Mouse (Mus musculus): ENCODE results near the gene Amn.

The Amn gene

DNA sequence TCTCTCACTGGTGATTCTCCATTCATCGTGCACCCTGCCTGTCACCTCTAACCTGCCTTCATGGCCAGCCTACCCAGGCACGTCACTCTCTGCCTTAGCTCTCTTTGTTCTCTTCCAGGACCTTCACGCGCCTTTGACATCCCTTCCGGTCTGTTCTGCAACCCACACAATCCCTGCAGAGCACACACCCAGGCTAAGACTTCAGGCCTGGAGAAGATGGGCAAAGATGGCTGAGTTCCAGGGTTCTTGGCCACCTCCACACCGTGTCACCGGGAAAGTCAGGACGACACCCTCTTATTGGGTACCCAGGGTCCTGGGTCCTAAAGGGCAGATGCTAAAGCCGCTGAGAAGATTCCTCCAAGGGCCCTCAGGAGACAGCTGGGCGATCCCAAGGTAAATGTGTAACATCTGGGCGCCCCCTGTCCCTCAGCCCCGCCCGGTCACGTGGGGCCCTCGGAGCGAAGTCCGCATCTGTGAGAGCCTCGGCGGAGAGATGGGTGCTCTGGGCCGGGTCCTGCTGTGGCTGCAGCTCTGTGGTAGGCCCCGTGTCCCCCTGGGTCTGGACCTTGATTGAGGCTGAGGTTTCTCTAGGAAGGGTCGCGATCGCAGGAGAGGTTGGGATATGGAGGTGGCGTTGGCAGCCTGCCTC, at the start of gene Amn:
Gene Amn, plus strand, starts transcription at position 467 of the 649 bp plus-strand sequence.
- no peak for DNase-seq (ENCODE audit: low read depth in 2 of 2, low spot score in 2 of 2)

DNA sequence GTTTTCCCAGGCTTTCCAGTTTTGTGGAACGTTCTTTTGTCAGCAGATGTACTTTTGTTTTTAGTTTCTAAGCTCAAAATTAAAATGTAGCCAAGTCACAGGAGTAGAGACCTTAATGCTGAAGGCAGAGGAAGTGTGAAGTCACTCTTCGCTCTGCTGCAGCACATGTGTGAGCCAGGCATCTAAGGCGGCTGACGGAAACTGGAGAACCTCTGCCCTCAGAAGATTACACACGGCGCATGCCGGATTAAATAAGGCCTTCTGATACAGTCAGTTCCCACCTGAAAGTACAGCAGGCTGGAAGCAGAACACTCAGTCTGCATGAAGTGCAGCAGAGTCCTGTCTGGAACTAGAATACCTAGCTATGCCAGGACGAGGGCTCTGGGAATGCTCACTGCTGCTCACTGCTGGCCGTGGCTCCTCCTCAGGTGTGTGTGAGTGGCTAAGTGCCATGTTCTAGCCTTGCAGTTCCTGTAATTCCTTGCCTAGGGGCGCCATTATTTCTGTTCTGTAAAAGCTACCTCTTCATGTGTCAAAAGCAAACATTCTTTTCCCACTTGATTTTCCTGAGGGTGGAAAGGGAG, 45.6 kb upstream of the Amn start:
- DNase-seq (ENCODE audit: low read depth in 2 of 2, low spot score in 2 of 2), result no peak

DNA sequence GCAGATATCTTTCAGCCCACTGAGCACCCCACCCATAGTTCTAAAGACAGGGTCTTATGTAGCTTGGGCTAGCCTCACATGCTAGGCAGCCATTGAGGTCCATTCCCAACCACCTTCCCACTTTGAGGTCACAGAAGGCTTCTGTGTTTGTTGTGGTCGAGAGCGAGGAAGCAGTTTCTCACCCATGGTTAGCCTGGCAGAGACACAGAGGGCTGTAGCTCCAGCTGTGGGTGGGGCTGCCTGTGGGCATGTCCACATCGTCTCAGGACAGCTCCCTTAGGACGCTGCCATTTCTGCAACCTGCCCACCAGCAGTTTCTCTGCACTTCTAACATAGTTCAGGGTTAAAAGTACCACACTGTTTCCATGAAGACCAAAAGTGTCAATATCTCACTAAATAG, 43.5 kb upstream of the Amn start:
- DNase-seq (ENCODE audit: low read depth in 2 of 2, low spot score in 2 of 2), result no peak

DNA sequence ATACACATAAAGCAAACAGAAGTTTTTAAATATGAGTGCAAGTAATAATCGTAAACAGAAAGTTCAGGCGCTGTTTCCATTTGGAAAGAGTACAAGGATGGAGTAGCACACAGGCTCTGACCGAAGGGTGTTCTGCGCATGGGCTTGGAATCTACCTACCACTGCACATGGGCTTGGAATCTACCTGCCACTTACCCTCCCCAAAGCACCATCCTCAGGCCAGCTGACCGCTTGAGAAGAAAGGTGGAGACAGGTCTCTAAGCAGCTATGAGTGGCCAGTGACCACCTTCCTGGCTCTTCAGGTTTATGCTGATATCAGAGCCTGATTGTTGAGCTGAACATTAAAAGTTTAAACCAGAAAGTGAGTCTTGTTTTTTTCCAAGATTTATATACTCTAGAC, 42.4 kb upstream of the Amn start:
- DNase-seq (ENCODE audit: low read depth in 2 of 2, low spot score in 2 of 2), result no peak

DNA sequence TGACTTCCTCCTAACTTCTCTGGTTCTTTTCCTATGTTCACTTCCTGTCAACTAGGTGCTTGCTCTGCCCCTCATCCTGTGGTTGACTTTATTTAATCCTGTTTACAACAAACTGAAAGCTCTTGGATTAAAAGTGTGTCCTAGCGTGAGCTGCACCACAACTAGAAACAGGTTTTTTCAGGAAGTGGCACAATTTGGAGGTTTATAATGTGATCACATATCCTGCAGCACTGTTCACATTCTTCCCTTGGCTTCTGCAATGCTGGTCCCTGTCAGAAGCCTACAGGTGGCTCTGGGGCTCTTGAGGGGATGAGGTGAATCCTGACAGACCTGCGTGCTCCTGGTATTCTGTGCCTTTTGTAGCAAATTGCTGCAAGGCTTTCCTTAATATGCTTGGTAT, 40.1 kb upstream of the Amn start:
- DNase-seq (ENCODE audit: low read depth in 2 of 2, low spot score in 2 of 2), result no peak

DNA sequence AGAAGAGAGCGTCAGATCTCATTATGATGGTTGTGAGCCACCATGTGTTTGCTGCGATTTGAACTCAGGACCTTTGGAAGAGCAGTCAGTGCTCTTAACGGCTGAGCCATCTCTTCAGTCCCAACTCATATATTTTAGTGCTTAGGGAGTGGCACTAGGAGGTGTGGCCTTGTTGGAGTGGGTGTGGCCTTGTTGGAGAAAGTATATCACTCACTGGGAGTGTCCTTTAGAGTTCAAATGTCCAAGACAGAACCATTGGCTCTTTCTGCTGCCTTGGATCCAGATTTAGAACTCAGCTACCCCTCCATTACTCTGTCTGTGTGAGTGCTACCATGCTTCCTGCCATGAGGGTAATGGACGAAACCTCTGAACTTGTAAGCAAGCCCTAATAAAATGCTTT, 37.1 kb upstream of the Amn start:
- DNase-seq (ENCODE audit: low read depth in 2 of 2, low spot score in 2 of 2), result no peak

DNA sequence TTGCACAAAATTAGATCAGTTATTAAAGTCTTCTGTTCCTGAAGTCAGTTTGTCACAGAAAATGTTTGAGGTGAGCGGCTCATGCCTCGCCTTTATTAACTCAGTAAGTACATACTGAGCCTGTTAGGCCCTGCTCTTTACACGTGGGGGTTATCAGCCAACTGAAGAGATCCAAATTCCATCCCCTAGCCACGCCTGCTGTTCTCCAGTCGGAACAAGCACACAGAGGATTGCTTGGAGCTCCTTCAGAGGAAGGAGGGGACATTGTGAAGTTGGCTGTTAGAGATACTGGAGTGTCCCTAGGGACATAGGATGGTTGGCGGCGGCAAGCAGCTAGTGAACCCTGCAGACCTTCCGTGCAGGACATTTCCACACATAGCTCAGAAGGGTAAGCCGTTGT, 36.5 kb upstream of the Amn start:
- no peak for DNase-seq (ENCODE audit: low read depth in 2 of 2, low spot score in 2 of 2)

DNA sequence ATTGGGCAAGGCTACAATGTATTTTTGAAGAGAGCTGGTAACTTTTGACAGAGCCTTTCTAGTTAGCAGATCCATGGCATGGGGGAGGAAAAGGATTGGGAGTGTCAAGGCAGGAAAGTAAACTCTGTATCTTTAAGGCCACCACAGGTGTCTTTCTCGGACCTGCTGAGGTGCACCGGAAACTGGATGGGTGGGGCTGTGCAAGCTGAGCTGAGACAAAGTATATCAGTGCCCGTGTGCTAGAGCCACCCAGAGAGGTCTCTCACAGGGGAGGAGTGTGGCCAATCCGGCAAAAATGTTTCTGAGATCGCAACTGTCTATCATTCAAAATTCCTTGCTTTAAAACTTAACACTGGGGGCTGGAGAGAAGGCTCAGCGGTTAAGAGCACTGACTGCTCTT, 35.3 kb upstream of the Amn start:
- DNase-seq (ENCODE audit: low read depth in 2 of 2, low spot score in 2 of 2), result no peak

DNA sequence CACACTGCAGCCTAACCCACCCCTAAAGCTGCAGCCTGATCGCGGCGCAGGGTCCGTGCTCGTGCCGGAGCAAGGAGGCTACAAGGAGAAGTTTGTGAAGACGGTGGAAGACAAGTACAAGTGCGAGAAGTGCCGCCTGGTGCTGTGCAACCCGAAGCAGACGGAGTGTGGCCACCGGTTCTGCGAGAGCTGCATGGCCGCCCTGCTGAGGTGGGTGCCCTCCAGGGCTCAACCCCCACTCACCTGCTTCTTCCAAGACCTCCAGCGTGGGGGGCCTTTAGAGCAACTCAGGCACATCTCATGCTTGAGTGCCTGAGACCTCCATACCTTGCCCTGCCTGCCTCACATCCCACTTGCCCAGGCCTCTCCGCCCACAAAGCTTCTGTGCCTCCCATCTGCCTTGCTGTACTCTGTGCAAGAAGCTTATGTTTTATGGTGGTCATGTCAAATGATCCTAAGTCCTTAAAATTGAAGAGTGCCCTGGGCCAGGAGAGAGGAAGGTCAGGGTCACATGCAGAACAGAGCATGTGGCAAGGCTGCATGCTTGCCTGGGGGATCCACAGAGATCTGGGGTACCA, 33.2 kb upstream of the Amn start:
- no peak for DNase-seq (ENCODE audit: low read depth in 2 of 2, low spot score in 2 of 2)

DNA sequence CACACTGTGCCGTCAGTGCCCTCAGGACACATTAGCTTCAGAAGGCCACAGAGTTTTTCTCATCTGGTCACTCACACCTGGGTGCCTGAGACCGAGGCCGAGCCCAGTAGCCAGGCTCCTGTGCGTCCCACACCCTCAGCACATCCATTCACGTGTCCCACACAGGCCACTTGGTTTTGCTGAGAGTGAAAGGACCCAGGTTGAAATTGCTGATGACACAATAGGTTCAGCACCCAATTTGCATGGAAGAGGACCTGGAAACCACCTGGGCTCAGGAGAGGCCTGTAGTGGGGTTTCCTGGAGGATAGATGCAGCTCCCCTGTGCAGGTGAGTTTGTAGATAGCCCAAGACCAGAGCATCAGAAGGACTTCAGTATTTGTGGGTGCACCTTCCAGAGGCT, 32.5 kb upstream of the Amn start:
- no peak for DNase-seq (ENCODE audit: low read depth in 2 of 2, low spot score in 2 of 2)

DNA sequence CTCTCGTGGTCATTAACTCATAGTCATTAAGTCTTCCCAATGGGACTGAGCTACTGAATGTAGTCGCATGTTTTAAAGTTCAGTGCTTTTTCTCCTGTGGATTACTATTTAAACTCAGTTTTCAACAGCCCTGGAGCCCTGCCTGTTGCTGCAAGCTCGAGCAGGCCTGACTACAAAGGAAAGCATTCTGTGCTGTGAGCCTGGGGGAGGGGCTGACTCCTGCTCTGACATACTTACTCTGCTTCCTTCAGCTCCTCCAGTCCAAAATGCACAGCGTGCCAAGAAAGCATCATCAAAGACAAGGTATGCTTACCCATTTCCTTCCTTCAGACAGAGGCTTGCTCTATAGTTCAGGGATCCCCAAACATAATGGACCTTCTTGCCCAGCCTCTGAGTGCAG, 32.1 kb upstream of the Amn start:
- no peak for DNase-seq (ENCODE audit: low read depth in 2 of 2, low spot score in 2 of 2)

DNA sequence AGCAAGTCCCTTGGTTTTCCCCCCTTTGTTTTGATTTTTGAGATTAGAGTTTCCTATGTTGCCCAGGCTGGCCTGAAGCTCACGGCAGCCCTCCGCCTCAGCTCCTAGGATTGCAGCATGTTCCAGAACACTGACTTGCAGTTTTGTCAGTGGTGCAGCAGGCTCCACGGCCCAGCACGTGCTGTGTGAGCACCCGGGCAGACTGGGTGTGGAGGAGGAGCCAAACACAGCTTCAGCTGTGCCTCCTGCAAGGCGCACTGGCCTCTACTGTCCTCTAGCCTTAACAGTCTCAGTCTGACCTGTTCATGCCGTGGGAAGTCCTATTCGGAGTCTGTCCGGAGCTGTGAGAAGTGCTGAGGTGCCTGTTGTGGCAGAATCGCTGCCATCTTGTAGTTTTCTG, 31.0 kb upstream of the Amn start:
- no peak for DNase-seq (ENCODE audit: low read depth in 2 of 2, low spot score in 2 of 2)

DNA sequence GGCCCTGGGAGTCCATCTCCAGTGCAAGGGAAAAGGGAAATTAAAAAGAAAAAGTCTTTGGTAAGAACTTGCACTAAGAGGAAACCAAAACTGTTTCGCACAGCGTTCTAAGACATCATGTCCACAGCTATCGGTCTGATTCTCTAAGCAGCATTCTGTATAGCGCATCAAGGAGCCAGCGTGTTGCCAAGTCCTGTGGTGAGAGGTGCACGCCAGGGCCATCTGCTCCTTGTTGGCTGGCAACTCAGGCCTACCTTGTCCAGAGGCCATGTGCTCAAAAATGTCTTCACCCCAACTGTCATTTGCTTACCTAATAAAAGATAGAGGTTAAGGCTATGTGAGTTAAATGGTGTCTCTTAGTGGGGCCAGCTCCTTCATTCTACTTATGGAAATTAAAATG, 29.0 kb upstream of the Amn start:
- no peak for DNase-seq (ENCODE audit: low read depth in 2 of 2, low spot score in 2 of 2)

DNA sequence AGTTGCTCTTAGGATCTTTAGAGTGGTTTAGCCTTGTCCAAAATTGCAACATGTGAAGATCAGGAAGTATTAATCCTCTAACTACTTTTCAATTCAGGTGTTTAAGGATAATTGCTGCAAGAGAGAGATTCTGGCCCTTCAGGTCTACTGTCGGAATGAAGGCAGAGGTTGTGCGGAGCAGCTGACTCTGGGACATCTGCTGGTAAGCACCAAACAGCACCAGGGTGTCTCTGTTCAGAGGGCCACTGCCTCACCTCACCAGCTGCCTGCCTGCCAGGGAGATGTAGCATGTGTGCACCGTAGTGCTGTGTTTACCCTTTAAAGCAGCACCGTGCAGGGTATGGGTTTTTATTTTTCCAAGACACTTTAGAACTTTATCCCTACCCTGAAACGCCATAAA, 28.5 kb upstream of the Amn start:
- no peak for DNase-seq (ENCODE audit: low read depth in 2 of 2, low spot score in 2 of 2)

DNA sequence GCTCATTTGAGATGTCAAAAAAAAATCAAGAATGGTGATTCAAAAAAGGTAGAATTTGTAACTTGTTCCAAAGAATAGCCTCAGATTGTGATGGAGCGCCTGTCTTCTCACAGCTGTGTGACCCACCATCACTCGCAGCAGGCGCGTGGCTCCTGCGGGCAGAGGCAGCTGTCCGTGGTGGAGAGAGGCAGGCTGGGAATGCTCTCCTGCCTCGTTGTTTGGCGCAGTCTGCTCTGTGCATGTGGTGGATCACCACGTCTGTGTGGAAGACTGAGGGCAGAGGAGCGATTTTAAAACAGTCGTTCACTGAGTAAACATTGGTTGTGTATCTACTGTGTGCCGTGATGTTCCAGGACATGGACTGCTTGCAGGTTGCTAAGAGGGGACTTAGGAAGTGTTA, 27.2 kb upstream of the Amn start:
- DNase-seq (ENCODE audit: low read depth in 2 of 2, low spot score in 2 of 2), result no peak

DNA sequence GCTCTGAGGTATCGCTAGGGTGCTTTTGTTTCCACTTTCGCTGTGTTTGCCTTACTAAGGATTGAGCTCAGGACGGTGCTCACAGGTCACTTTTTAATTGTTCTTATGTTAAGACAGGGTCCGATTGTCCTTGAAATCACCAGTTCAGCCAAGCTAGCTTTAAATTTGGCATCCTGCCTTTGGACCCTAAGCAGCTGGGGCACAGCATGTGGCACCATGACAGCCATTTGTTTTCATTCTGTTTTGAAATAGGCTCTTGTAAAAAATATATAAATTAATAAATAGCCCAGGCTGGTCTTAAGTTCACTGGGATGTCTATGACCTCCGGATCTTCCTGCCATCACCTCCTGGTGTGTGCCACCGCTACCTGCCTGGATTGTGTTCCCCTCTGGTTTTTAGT, 25.8 kb upstream of the Amn start:
- DNase-seq (ENCODE audit: low read depth in 2 of 2, low spot score in 2 of 2), result no peak

DNA sequence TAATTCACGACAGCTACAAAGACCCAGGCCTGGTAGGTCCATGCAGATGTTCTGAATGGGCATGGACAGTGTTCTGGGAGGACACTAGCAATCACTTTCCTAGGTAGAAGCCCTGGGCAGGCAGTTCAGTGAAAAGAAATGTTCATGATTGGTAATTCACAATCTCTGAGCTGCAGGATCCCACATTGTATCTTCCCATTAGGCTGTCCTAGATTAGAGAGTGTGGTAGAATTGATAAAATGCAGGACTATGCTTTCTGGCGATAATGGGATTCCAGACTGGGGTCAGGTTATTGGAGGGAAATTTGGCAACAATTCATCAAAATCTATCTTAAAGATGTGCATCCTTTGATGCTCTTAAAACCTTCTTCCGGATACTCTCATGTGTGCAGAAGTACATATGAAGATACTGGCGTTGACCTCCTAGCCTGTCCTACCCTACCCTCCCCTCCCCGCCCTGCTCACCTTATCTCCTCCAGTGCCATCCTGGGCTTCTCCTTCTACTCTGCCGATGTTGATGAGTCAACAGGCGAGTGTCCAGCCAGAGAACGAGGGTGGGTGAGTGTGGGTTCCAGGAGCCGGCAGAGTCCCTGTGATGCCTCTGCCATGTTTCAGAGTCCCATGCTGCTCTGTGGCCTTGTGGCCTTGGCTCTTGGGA, 24.0 kb upstream of the Amn start:
- no peak for DNase-seq (ENCODE audit: low read depth in 2 of 2, low spot score in 2 of 2)

DNA sequence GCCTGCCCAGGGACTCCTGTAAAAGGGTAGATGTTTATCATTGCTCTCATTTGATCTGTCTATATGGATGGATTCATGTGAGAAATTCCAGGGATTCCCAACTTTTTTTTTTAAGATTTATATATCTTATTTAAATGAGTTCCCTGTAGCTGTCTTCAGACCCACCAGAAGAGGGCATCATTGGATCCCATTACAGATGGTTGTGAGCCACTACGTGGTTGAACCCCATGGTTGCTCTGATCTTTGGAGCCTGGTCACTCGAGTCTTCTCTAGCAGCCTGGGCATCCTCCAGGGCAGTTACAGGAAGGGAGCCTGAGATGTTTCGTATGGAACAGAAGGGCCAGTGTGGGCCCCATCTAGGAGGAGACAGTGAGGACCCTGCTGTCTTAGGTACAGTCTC, 21.8 kb upstream of the Amn start:
- no peak for DNase-seq (ENCODE audit: low read depth in 2 of 2, low spot score in 2 of 2)

DNA sequence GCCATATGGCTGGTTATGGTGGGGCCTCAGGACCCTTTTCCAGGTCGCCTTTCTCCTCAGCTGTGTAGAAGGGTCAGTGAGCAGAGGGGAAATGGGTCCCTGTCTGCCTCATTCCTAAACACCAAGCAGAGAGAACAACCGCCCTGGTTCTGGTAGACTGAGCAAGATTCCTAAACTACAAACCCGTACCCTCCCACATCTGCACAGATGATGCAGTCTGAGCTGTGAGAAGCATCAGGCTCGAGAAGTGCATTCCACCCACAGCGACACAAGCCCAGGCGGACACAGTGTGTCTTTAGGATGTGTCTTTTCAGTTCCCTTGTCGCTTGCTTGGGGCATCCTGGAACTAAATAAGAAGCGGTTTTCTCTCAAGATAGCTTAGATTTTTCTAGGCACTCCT, 20.8 kb upstream of the Amn start:
- no peak for DNase-seq (ENCODE audit: low read depth in 2 of 2, low spot score in 2 of 2)

DNA sequence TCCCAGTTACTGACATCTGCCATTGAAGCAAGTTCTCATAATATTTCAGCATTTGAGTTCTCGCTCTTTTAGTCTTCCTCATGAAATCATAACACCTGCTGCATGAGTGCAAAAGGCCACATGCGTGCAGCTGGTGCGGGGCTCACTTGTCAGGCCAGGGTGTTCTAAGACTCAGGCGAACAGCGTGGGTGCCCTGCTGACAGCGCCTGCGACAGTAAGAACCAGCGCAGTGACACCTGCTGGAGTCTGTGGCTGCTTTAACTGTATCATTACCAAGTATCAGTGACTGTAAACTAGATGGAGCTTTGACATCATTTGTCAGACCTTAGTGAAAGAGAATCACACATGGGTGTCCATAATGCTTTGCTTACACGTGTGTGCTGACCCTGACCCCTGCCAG, 19.7 kb upstream of the Amn start:
- no peak for DNase-seq (ENCODE audit: low read depth in 2 of 2, low spot score in 2 of 2)

DNA sequence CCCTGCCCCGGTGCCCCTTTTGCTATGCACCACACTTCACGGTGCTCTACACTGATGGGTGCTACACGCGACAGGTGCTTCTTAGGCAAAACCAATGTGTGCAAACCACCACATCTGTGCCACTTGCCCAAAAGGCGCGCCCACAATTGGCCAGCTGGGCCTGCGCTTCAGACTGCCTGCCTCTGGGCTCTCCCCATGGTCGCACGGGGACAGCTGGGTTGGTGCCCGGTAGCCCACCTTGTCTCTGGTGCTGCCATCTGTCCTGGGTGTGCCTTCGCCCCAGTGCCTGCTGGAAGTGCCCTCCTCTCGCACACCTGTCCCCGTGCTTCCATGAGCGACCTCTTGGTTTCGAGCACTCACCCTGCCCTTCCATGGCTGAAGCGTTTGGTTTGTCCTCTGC, 7.2 kb upstream of the Amn start:
- DNase-seq (ENCODE audit: low read depth in 2 of 2, low spot score in 2 of 2), result no peak

DNA sequence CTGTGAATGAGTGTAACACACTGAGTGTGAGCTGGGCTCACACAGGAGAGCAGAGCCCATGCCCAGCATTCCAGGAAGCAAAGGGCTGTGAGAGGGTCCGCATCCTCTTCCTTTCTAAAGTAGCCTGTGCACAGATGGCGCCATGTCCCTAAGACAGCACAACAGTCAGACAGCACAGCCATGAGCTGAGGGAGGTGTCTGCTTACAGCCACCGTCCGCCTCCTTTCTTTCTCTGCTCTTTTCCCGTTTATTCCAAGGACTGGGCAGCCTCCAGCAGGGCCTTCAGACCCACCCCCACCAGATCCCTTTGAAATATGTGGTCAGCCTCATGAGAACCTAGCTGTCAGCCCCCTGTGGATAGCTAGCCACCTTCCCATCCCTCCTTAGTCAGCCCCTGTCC, 5.7 kb upstream of the Amn start:
- no peak for DNase-seq (ENCODE audit: low read depth in 2 of 2, low spot score in 2 of 2)

DNA sequence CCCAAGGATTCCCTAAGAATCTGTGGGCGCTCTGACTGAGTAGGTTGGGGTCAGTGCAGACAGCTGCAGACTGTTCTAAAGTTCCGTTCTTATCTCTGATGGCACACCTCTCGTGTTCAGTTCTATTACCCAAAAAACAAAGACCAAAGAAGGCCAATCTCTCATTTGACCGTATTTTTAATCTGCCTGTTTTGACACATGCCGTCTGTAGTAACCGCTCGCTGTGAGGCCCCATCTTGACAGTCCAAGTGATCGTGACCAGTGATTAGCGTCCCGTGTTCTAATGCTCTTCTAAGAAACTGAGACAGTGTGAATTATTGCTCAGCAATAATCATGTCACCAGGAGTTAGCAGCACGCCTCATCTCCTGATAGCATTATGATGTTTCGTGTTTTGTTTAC, 4.3 kb upstream of the Amn start:
- no peak for DNase-seq (ENCODE audit: low read depth in 2 of 2, low spot score in 2 of 2)
